Mouse (Mus musculus) heart, postnatal 0 days (tissue): ENCODE results near the gene Fiz1.

ENCODE experiments used
- CTCF ChIP-seq: IDR thresholded peaks from 2 replicates; pipeline ENCODE4 v1.5.1; 2016; ENCODE audit warnings: antibody characterized with exemption, control low read depth, low read depth
- EP300 ChIP-seq: IDR thresholded peaks from 2 replicates; pipeline ENCODE4 v1.6.1; 2016; ENCODE audit warnings: antibody characterized with exemption, low read depth

- TF ChIP-seq CTCF, result no peak
- no peak for TF ChIP-seq EP300
Observed at GRCm38 (mm10) chr7:4971710-4972109, 42.8 kb downstream of the Fiz1 start.
